Mouse (Mus musculus) megakaryocyte, embryonic 14.5 days (primary cell): Measurements from ENCODE around the gene Chd1l.

Experiments
- FLI1 ChIP-seq: IDR thresholded peaks from 2 replicates; pipeline ENCODE4 v1.6.1; 2012; ENCODE audit warnings: low read length, inconsistent platforms, mixed read lengths
- GATA1 ChIP-seq: IDR thresholded peaks from 3 replicates; pipeline ENCODE4 v1.6.1; 2012; ENCODE audit warnings: mixed read lengths, low read length, inconsistent platforms, borderline replicate concordance

DNA sequence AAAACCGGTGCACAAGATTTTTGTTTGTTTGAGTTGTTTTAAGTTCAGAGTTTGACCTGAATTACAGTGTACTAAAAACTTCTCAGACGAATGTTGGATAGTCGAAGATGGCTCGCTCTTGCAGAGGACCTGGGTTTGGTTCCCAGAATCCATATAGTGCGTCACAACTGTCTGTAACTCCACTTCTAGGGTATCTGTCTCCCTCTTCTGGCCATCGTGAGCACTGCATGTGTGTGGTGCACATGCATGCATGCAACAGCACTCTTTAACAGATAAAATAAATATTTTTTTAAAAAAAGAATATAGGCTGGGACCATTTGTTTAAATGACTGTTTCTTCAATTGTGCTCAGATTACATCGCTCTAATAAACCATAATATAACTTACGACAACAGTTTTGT lies 44.9 kb upstream of the Chd1l start:
- no peak for TF ChIP-seq GATA1
- no peak for TF ChIP-seq FLI1
